Mouse (Mus musculus) forebrain, embryonic 11.5 days (tissue): ENCODE measurements around the gene Hoxc12. TPM values are rescaled to one million over a fixed set of nuclear protein-coding genes. Genes with fewer than 3 reads are reported as not detected.

ENCODE experiments used
- ATAC-seq: fragments of 200-750 bp; cut with Nextera tagmentation; replicated peaks from 2 replicates; pipeline ENCODE4 v1.8.0; 2017; ENCODE audit warnings: moderate TSS enrichment; ENCODE audit not compliant: low FRiP score
- DNase-seq: peaks from one replicate; pipeline ENCODE4 v3.0.0-alpha.2; 2017; ENCODE audit warnings: low spot score
- H3K27ac ChIP-seq: fragments of 300-500 bp; sonication (generic); 2 replicates; pipeline ENCODE4 v1.5.1; 2014; ENCODE audit warnings: low read depth, low read length
- H3K27me3 ChIP-seq: fragments of 300-500 bp; sonication (generic); 2 replicates; pipeline ENCODE4 v1.6.1; 2014; ENCODE audit warnings: mild to moderate bottlenecking, low read length, mixed read lengths; ENCODE audit not compliant: control insufficient read depth, insufficient read depth
- H3K36me3 ChIP-seq: fragments of 300-500 bp; sonication (generic); 2 replicates; pipeline ENCODE4 v1.6.1; 2014; ENCODE audit warnings: mild to moderate bottlenecking, low read length, moderate library complexity, mixed read lengths; ENCODE audit not compliant: control insufficient read depth, insufficient read depth
- H3K4me1 ChIP-seq: fragments of 300-500 bp; sonication (generic); replicated peaks from 2 replicates; pipeline ENCODE4 v1.6.1; 2014; ENCODE audit warnings: low read length, mixed read lengths; ENCODE audit not compliant: control insufficient read depth, insufficient read depth
- H3K4me2 ChIP-seq: fragments of 300-500 bp; sonication (generic); 2 replicates; pipeline ENCODE4 v1.6.1; 2014; ENCODE audit warnings: low read depth, mild to moderate bottlenecking, low read length, moderate library complexity, mixed read lengths; ENCODE audit not compliant: severe bottlenecking
- H3K4me3 ChIP-seq: fragments of 300-500 bp; sonication (generic); 2 replicates; pipeline ENCODE4 v1.5.1; 2014; ENCODE audit warnings: low read depth, low read length
- H3K9ac ChIP-seq: fragments of 300-500 bp; sonication (generic); 2 replicates; pipeline ENCODE4 v1.6.1; 2014; ENCODE audit warnings: low read length
- H3K9me3 ChIP-seq: fragments of 300-500 bp; sonication (generic); 2 replicates; pipeline ENCODE4 v1.6.1; 2016; ENCODE audit warnings: low read length, mixed read lengths; ENCODE audit not compliant: control insufficient read depth
- WGBS: fragments of 180-500 bp; shearing (Covaris S2); extraction: QIAGEN DNeasy Blood & Tissue Kit; methylation state at CpG from one replicate; pipeline ENCODE4 v1.1.7; 2014; 5-methylcytosine and 5-hydroxymethylcytosine counted together
- polyA plus RNA-seq: library from polyadenylated mRNA; unstranded; fragments of >200 nt; fragmentation: Nextera tagmentation; extraction: Ambion mirVana; gene quantifications from 2 replicates; pipeline ENCODE4 v1.2.1, GENCODE M21; 2014

Gene Hoxc12
- polyA plus RNA-seq, 1 experiment from 2014 or later: not detected

DNA sequence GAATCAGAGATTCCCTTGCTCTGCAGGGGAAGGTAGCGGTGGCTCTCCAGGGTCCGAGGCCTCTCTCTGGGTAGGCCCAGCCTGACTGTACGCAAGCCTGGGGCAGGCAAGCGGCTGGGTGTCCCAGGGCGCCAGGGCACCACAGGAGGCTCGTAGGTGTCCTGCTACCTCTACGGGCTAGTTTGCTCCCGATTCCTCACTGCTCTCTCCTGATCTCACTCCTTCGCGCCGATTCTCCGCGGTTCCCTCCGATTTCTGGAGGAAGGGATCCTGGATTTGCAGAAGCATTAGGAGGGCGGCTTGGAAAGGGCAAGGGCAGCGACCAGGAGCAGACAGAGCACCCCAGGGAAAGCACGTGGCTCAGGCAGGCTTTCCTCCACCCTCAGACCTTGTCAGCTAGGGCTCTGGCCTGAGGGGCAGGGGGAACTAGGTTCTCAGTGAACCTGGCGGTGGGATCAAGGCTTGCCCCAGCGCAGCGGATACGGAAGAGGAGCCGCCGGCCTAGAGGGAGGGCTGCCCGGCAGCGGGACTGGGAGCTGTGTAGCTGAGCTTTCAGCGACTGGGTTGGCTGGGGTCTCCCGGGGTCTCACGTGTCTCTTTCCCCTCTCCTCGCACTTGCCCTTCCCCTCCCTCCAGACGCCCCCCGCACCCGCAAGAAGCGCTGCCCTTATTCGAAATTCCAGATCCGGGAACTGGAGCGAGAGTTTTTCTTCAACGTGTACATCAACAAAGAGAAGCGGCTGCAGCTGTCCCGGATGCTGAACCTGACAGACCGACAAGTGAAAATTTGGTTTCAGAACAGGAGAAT is 19.5 kb downstream of the Hoxc12 start:
- ATAC-seq (no peak), DNase-seq (no peak)
- no peaks in the 10 kb centered on the region for H3K36me3 ChIP-seq
- WGBS: under 1% methylated on average over 39 of the region's 40 CpGs
- H3K9me3 ChIP-seq: no peaks in the 10 kb centered on the region
- H3K9ac ChIP-seq: no peak overlapping the region
- H3K4me2 ChIP-seq: no peak overlapping the region
- H3K4me1 ChIP-seq: no peaks in the 10 kb centered on the region
- no peak overlapping the region for H3K4me3 ChIP-seq
- no peak overlapping the region for H3K27ac ChIP-seq
- H3K27me3 ChIP-seq: peaks cover 98% of the 10 kb centered on the region

DNA sequence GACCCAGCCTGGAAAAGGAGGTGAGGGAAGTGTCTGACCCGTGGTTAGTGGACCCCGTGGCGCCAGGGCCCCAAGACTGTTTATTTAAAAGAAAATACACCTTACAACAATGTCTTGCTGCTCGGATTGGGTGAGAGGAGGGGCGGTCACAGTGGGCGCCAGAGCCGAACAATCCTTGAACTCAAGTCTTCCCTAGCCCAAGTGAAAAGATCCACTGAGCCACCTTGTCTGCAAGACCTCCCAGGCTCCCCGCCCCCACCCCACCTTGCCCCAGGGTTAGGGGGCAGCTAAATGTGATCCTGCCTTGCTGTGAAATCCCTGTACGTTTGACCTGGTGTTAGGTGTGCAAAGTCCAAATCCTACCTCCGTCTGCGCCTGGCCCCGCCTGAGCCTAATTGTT is 20.3 kb downstream of the Hoxc12 start:
- no peaks in the 10 kb centered on the region for H3K4me1 ChIP-seq
- ATAC-seq (no peak), DNase-seq (no peak)
- H3K27ac ChIP-seq: no peak overlapping the region
- no peaks in the 10 kb centered on the region for H3K36me3 ChIP-seq
- H3K4me2 ChIP-seq: no peak overlapping the region
- no peaks in the 10 kb centered on the region for H3K9me3 ChIP-seq
- H3K9ac ChIP-seq: no peak overlapping the region
- 2% methylated on average over 12 of the region's 12 CpGs for WGBS
- no peak overlapping the region for H3K4me3 ChIP-seq
- peaks cover 98% of the 10 kb centered on the region for H3K27me3 ChIP-seq

DNA sequence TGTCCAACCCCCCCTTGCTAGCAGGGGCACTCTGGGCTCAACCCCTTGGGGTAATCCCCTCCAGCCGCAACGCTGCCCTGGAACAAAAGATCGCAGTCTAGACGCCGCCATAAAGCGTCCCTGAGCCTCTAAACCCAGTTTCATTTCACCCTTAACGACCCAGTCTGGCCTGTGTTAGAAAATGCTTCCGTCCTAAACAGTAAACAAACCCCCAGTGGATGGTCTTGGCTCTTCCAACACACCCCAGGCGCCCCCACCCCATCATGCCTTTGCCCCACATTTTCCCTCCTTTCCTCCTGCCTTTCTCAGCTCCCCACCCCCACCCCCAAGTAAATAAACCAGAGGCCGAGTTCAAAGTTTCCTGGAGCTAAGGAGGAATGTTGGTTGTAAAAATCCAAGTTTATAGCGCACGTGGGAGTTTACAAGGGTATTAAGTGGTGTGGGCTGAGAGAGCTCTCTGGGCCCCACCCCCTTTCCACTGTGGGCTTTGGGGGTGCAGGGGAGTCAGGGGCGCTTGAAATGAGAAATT is 23.2 kb downstream of the Hoxc12 start:
- DNase-seq (no peak), ATAC-seq (no peak)
- Histone ChIP-seq H3K9ac (no peak overlapping the region), H3K4me3 (no peak overlapping the region), H3K4me1 (no peaks in the 10 kb centered on the region), H3K9me3 (no peaks in the 10 kb centered on the region), H3K36me3 (no peaks in the 10 kb centered on the region), H3K4me2 (no peak overlapping the region), H3K27me3 (peaks cover 95% of the 10 kb centered on the region), H3K27ac (no peak overlapping the region)
- WGBS: 1% methylated on average over 13 of the region's 13 CpGs

DNA sequence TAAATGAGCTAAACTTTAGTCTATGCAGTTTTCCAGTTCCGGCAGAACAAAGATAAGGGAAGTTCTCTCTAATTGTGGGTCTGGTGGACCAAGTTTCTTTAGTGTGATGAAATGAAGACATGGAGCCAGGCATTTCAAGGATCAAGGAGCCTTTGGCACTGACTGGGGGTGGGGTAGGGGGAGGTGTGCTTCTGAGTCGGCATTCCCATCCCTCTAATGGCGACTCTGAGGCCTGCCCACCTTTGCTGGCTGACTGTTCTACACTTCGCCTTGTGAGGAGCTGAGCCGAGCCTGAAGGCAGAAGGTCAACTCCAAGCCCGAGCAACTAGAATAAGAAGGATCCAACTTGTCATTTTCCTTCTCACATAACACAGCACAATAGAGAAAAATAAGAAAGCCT is 25.2 kb downstream of the Hoxc12 start:
- ATAC-seq (no peak), DNase-seq (no peak)
- Histone ChIP-seq H3K4me1 (no peaks in the 10 kb centered on the region), H3K27ac (no peak overlapping the region), H3K4me3 (no peak overlapping the region), H3K9me3 (no peaks in the 10 kb centered on the region), H3K4me2 (no peak overlapping the region), H3K9ac (no peak overlapping the region), H3K27me3 (peaks cover 95% of the 10 kb centered on the region), H3K36me3 (no peaks in the 10 kb centered on the region)
- WGBS: 3% methylated on average over 6 of the region's 6 CpGs

DNA sequence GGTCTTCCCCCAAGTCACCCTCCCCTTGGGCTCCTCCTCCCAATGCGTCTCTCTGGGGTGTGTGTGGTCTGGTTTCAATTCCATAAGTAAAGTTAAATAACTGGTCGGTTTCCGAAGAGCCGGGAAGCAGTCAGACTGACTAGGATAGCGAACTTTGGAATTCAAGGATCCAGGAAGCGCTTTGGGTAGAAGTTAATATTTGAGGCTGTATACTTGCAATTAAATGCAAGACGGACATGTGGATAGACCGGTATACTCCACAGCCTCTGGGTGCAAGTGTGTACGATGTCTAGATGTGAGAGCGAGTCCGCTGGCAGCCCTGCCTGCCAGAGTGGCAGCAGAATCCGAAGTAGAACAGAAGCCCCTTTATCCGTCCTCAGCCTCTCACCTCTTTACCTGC is 25.9 kb downstream of the Hoxc12 start:
- H3K4me2 ChIP-seq: no peak overlapping the region
- no peaks in the 10 kb centered on the region for H3K9me3 ChIP-seq
- WGBS: 2% methylated on average over 13 of the region's 13 CpGs
- ATAC-seq (no peak), DNase-seq (no peak)
- no peak overlapping the region for H3K4me3 ChIP-seq
- no peak overlapping the region for H3K9ac ChIP-seq
- H3K36me3 ChIP-seq: no peaks in the 10 kb centered on the region
- H3K27me3 ChIP-seq: peaks cover 95% of the 10 kb centered on the region
- no peaks in the 10 kb centered on the region for H3K4me1 ChIP-seq
- H3K27ac ChIP-seq: no peak overlapping the region

DNA sequence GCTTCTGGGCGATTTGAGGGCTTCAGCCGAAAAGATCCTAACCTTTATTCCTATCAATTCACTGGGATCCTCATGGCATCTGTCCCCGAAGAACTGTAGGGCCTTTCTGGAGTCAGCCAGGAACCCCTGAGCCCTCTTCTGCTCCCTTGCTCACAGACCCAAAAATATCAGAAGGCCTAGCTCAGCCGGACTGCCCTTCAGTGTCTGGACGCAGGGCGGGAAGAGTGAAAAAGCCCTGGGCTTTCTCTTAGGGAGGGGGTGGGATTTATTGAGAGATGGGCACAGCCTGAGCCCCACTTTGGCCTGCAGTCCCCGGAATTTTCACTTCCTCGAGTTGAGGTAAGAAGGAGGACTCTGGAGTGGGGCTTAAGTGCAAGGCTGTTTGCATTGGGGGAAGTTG is 26.7 kb downstream of the Hoxc12 start:
- no peak for ATAC-seq
- H3K4me1 ChIP-seq: no peaks in the 10 kb centered on the region
- H3K9me3 ChIP-seq: no peaks in the 10 kb centered on the region
- no peak overlapping the region for H3K27ac ChIP-seq
- H3K9ac ChIP-seq: no peak overlapping the region
- no peak overlapping the region for H3K4me2 ChIP-seq
- H3K4me3 ChIP-seq: no peak overlapping the region
- no peaks in the 10 kb centered on the region for H3K36me3 ChIP-seq
- peaks cover 94% of the 10 kb centered on the region for H3K27me3 ChIP-seq
- WGBS: 2% methylated on average over 8 of the region's 8 CpGs
- DNase-seq: no peak

DNA sequence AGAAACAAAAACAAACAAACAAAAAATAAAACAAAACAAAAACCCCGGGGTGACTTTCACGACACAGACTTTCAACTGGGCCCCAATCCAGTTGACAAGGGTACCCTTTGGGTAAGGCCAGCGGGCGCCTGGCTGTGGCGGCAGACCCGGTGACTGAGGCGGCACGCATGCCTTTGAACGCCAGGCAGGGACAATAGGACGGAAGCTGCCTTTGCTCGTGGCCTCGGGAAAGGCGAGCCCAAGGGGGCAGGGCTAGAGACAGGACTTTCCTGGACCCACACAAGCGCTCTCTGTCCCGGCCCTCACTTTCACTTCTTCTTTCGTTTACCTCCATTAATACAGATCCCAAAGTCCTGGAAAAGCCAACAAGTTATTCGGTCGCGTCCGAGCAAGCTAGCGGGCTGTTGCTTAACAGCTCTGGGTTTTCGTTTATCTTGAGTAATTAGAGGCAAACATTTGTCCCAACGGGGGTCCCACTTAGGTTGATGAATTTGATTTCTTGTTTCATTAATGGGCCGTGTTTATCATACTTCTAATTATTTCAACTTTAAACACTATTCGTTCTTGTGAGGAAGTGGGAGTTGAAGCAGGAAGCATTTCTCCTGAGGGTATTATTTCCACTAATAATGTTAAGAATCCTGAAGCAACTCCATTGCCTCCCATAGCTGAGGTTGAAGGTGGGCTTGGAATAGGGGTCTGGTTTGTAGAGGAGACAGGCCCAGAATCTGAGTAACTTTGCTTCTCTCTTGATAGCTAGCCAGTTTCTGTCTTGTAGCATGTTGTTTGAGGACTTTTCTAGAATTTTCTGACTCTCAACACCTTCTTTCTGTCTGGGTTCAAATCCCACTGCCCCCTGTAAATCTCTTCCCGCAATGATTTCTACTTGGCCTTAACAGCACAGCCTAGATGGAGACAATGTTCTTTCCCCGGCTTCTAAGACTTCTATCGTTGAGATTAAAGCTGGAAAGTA is 27.4 kb downstream of the Hoxc12 start:
- Histone ChIP-seq H3K27ac (no peak overlapping the region), H3K9me3 (no peaks in the 10 kb centered on the region), H3K4me1 (no peaks in the 10 kb centered on the region), H3K4me2 (no peak overlapping the region), H3K4me3 (no peak overlapping the region), H3K27me3 (peaks cover 94% of the 10 kb centered on the region), H3K36me3 (no peaks in the 10 kb centered on the region), H3K9ac (no peak overlapping the region)
- 2% methylated on average over 28 of the region's 28 CpGs for WGBS
- DNase-seq (no peak), ATAC-seq (no peak)

DNA sequence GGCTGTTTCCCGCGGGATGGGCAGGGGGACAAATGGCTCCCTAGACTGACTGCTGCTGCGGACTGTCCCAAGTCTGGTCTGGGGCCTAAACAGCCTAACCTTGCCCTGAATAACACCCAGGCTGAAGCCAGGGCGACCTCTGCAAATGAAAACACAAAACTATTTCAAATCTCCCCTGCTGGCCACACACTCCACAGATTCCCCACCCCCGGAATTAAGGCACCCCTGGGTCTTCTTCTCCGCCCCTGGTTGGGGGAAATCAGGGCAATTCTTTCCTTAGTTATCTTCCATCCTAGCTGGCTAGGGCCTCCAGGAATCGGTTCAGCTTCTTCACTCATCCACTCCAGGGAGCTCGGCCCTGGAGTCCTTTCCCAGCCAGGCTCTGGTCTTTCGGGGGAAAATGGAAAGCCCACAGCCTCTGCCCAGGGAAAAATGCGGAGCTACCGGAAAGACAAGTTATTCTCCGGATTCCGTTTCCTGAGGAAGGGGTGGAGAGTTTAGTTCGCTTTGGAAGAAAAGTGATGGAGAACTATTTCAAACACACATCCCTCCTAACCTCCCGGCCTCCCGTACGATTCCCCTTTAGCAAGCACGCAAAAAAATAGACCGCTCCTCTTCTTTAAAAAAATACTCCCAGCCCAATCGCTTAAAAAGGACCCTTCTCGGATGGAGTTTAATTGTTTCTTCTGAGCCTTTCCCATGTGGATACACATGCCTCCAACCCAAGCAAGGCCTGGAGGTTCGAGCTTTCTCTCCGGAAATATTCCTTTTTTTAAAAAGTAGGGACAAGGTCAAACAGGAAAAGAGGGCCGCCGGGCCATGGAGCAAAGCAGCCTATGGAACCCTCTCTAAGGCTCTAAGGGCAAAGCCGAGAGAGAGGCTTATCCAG is 28.7 kb downstream of the Hoxc12 start:
- H3K9ac ChIP-seq: no peak overlapping the region
- WGBS: 2% methylated on average over 26 of the region's 26 CpGs
- no peak for ATAC-seq
- H3K27ac ChIP-seq: no peak overlapping the region
- no peaks in the 10 kb centered on the region for H3K4me1 ChIP-seq
- peaks cover 96% of the 10 kb centered on the region for H3K27me3 ChIP-seq
- no peak for DNase-seq
- H3K9me3 ChIP-seq: no peaks in the 10 kb centered on the region
- no peaks in the 10 kb centered on the region for H3K36me3 ChIP-seq
- H3K4me3 ChIP-seq: no peak overlapping the region
- H3K4me2 ChIP-seq: no peak overlapping the region
